Mouse (Mus musculus): ENCODE measurements at regions not wholly inside any gene's neighbourhood (a gene's known extent, or its start where the extent isn't known, plus 50 kb on each side); places are given as distances from the start of the nearest gene placed in this dataset.

DNA sequence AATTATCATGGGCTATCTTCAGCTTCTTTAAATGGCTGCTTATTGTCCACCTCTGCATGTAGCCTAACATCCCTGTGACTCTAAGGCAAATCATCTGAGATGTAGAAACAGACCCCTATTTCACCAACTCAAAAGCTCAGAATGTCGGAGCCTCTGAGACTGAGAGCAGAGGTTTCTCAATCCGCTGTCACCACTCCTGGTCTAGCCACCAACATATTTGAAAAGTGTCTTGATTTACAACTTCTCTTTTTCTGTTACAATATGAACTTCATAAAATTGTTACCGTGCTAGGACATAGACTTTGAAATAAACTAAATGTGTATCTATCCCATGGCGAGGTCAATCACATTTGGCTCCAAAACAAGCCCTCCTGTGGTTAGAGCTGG is 91.3 kb upstream of the Nebl start:
- no peak for ATAC-seq (replicated peaks; ENCODE audit: insufficient number of reproducible peaks, insufficient read depth, low FRiP score, low read depth)
- no peaks in the 10 kb centered on the region for H3K27me3 ChIP-seq
- H3K27ac ChIP-seq = no peak overlapping the region
- no peaks in the 10 kb centered on the region for H3K9me3 ChIP-seq (replicated peaks)
- WGBS = 83% methylated on average over 4 of the region's 4 CpGs
- H3K4me3 ChIP-seq = no peak overlapping the region
- H3K36me3 ChIP-seq = no peaks in the 10 kb centered on the region
- no peak overlapping the region for H3K4me2 ChIP-seq
- H3K9ac ChIP-seq = no peak overlapping the region
- H3K4me1 ChIP-seq (replicated peaks) = no peaks in the 10 kb centered on the region

DNA sequence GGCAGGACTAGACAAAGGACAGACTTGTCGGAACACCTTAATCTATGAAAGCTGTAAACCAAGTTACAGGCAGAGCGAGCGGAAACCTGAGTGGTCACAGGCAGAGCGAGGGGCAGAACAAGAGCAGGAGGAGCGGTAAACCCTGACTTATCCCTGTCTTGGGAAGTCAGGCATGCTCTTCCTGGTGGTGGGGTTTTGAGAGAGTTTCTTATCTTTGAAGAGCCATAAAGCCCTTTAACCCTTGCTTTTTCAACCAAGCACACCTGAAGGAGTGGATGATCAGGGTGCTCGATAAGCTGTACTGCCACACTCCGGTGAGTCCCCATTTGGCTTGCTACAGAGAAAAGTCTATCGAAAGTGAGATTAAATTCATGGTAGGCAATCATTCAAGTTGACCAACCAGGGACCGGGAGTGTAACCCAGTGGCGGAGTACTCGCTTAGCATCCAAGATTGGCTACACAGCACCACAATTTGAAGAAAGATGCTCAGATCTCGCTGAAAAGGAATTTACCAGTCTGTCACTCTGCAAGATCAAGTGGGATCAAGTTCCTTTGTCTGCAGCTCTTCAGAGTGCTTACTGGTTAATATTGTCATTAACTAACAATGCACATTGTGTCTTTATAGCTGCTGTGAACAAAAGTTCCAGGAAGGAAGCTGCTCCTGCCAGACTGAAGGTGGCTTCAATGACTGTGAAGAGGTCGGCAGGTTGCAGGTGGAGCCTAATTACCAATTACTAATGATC is 90.8 kb upstream of the Nebl start:
- no peak overlapping the region for H3K27ac ChIP-seq
- 83% methylated on average over 13 of the region's 13 CpGs for WGBS
- no peaks in the 10 kb centered on the region for H3K27me3 ChIP-seq
- no peak for ATAC-seq (replicated peaks; ENCODE audit: insufficient number of reproducible peaks, insufficient read depth, low FRiP score, low read depth)
- no peak overlapping the region for H3K9ac ChIP-seq
- no peak overlapping the region for H3K4me2 ChIP-seq
- H3K4me1 ChIP-seq (replicated peaks) = no peaks in the 10 kb centered on the region
- no peaks in the 10 kb centered on the region for H3K36me3 ChIP-seq
- no peak overlapping the region for H3K4me3 ChIP-seq
- H3K9me3 ChIP-seq (replicated peaks) = no peaks in the 10 kb centered on the region

DNA sequence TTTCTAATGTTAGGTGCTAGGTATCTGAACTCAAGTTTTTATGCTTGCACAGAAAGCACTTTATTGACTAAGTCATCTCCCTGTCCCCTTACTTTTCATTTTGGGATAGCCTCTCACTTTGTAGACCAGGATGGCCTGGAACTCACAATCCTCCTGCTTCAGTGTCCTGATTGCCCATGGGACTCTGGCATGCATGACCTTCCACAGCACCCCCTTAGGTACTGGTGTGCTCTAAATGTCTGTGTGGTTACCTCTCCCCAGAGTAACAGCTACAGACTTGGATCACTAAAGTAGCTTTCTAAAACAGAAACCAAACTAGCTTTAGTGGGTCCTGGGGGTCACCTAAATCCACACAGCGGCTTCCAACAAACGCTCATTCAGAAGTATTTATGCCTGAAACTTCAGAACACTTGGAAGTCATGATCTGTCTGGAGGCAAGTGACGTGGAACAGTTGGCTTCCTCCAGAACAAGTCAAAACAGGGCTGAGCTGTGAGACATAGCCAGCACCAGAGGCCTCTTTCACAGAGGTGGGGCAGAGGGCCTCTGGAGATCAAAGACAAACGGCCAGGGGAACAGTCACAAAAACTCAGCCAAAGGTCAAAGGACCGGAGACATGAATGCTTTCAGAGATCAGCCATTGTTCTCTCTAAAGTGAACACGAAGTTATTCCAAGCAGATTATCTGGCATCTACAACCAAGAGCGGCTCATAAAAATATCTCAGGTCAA is 80.8 kb upstream of the Nebl start:
- Histone ChIP-seq H3K27me3 (no peaks in the 10 kb centered on the region), H3K4me2 (no peak overlapping the region), H3K9ac (no peak overlapping the region), H3K9me3 (replicated peaks) (no peaks in the 10 kb centered on the region), H3K27ac (no peak overlapping the region), H3K36me3 (no peaks in the 10 kb centered on the region), H3K4me1 (replicated peaks) (peaks cover 2% of the 10 kb centered on the region; the same call in 1 of the 2 replicates), H3K4me3 (no peak overlapping the region)
- ATAC-seq (replicated peaks; ENCODE audit: insufficient number of reproducible peaks, insufficient read depth, low FRiP score, low read depth) = no peak
- WGBS = 40% methylated on average over 7 of the region's 7 CpGs

Measured in heart, embryonic 15.5 days (tissue).